Mouse (Mus musculus) hindbrain, embryonic 12.5 days (tissue): ENCODE measurements around the gene Rrp12. TPM values are rescaled to one million over a fixed set of nuclear protein-coding genes. Genes with fewer than 3 reads are reported as not detected.

Source experiments
- ATAC-seq: fragments of 200-750 bp; cut with Nextera tagmentation; 2 replicates; pipeline ENCODE4 v1.8.0; 2017; ENCODE audit warnings: moderate TSS enrichment; ENCODE audit not compliant: low FRiP score
- H3K27ac ChIP-seq: fragments of 300-500 bp; sonication (generic); 2 replicates; pipeline ENCODE4 v1.5.1; 2016; ENCODE audit warnings: mild to moderate bottlenecking
- H3K27me3 ChIP-seq: fragments of 300-500 bp; sonication (generic); 2 replicates; pipeline ENCODE4 v1.6.1; 2016; ENCODE audit warnings: mild to moderate bottlenecking
- H3K36me3 ChIP-seq: fragments of 300-500 bp; sonication (generic); 2 replicates; pipeline ENCODE4 v1.6.1; 2016; ENCODE audit warnings: mild to moderate bottlenecking
- H3K4me1 ChIP-seq: fragments of 300-500 bp; sonication (generic); 2 replicates; pipeline ENCODE4 v1.6.1; 2016
- H3K4me2 ChIP-seq: fragments of 300-500 bp; sonication (generic); replicated peaks from 2 replicates; pipeline ENCODE4 v1.6.1; 2016; ENCODE audit warnings: mild to moderate bottlenecking
- H3K4me3 ChIP-seq: fragments of 300-500 bp; sonication (generic); 2 replicates; pipeline ENCODE4 v1.5.1; 2016; ENCODE audit warnings: mild to moderate bottlenecking
- H3K9ac ChIP-seq: fragments of 300-500 bp; sonication (generic); 2 replicates; pipeline ENCODE4 v1.6.1; 2016; ENCODE audit warnings: mild to moderate bottlenecking, moderate library complexity
- H3K9me3 ChIP-seq: fragments of 300-500 bp; sonication (generic); replicated peaks from 2 replicates; pipeline ENCODE4 v1.6.1; 2016; ENCODE audit warnings: mild to moderate bottlenecking
- WGBS: fragments of 180-500 bp; shearing (Covaris S2); methylation state at CpG from one replicate; pipeline ENCODE4 v1.1.7; 2016; 5-methylcytosine and 5-hydroxymethylcytosine counted together
- polyA plus RNA-seq: library from polyadenylated mRNA; unstranded; fragments of >200 nt; fragmentation: Nextera tagmentation; extraction: Ambion mirVana; gene quantifications from 2 replicates; pipeline ENCODE4 v1.2.1, GENCODE M21; 2016

Gene Rrp12
- polyA plus RNA-seq, 1 experiment from 2014 or later: 20.9 TPM

- peaks cover 22% of the 10 kb centered on the region for H3K4me1 ChIP-seq
- peak; percentile 75 for ATAC-seq
These were observed 65.6 kb downstream of the Rrp12 start for GRCm38 (mm10) chr19:41830106-41831031.

GRCm38 (mm10) chr19:41829381-41830105 lies 66.4 kb downstream of the Rrp12 start, which contains the start of gene Frat1:
Gene Frat1 (plus strand): TSS chr19:41829970.
- WGBS: under 1% methylated on average over 39 of the region's 39 CpGs
- H3K4me3 ChIP-seq: peak within 1 kb of the TSS; percentile 88
- no peaks in the 10 kb centered on the region for H3K36me3 ChIP-seq

More at GRCm38 (mm10) chr19:41830106-41831031, 65.6 kb downstream of the Rrp12 start:
- Histone ChIP-seq H3K9me3 (no peaks in the 10 kb centered on the region), H3K4me3 (peak overlapping the region; percentile 88), H3K9ac (peak overlapping the region; percentile 89), H3K27me3 (peaks cover 21% of the 10 kb centered on the region), H3K36me3 (no peaks in the 10 kb centered on the region), H3K4me2 (peak overlapping the region; percentile 98), H3K27ac (peak overlapping the region; percentile 87)
- WGBS: under 1% methylated on average over 105 of the region's 112 CpGs

GRCm38 (mm10) chr19:41828941-41829340 lies 67.0 kb downstream of the Rrp12 start:
- Histone ChIP-seq H3K4me1 (peaks cover 21% of the 10 kb centered on the region), H3K4me3 (peak overlapping the region; percentile 88), H3K9me3 (no peaks in the 10 kb centered on the region), H3K27me3 (peaks cover 21% of the 10 kb centered on the region), H3K27ac (peak overlapping the region; percentile 87), H3K4me2 (peak overlapping the region; percentile 98), H3K9ac (0 out of 2 replicates have a peak overlapping the region, but pooled peaks have one; percentile 27), H3K36me3 (no peaks in the 10 kb centered on the region)
- ATAC-seq: no peak
- WGBS: 70% methylated on average over 3 of the region's 3 CpGs

More at GRCm38 (mm10) chr19:41829381-41830105, 66.4 kb downstream of the Rrp12 start, which contains the start of gene Frat1:
- H3K27ac ChIP-seq: peak within 1 kb of the TSS; percentile 87
- ATAC-seq: peak; percentile 96
- no peaks in the 10 kb centered on the region for H3K9me3 ChIP-seq
- peaks cover 21% of the 10 kb centered on the region for H3K27me3 ChIP-seq
- H3K4me1 ChIP-seq: peaks cover 21% of the 10 kb centered on the region
- H3K9ac ChIP-seq: peak within 1 kb of the TSS; percentile 89
- peak within 1 kb of the TSS; percentile 98 for H3K4me2 ChIP-seq

GRCm38 (mm10) chr19:41826529-41826928 lies 69.4 kb downstream of the Rrp12 start:
- H3K4me3 ChIP-seq: no peak overlapping the region
- H3K4me2 ChIP-seq: no peak overlapping the region
- no peaks in the 10 kb centered on the region for H3K36me3 ChIP-seq
- 92% methylated on average over 3 of the region's 3 CpGs for WGBS
- H3K27me3 ChIP-seq: peaks cover 1% of the 10 kb centered on the region
- no peak overlapping the region for H3K27ac ChIP-seq
- no peak overlapping the region for H3K9ac ChIP-seq
- no peaks in the 10 kb centered on the region for H3K9me3 ChIP-seq
- no peak for ATAC-seq
- peaks cover 6% of the 10 kb centered on the region for H3K4me1 ChIP-seq

GRCm38 (mm10) chr19:41824950-41825349 lies 71.0 kb downstream of the Rrp12 start:
- Histone ChIP-seq H3K36me3 (no peaks in the 10 kb centered on the region), H3K9ac (no peak overlapping the region), H3K27ac (no peak overlapping the region), H3K9me3 (no peaks in the 10 kb centered on the region), H3K4me2 (no peak overlapping the region), H3K4me1 (0 out of 2 replicates have a peak, but pooled peaks cover 9% of the 10 kb centered on the region), H3K27me3 (peaks cover 4% of the 10 kb centered on the region; the same call in 1 of the 2 replicates), H3K4me3 (no peak overlapping the region)
- WGBS: 88% methylated on average over 5 of the region's 5 CpGs
- ATAC-seq: no peak

- WGBS: 93% methylated on average over 1 of the region's 1 CpGs
- no peak for ATAC-seq
These were observed 73.4 kb downstream of the Rrp12 start for GRCm38 (mm10) chr19:41822589-41822988.

GRCm38 (mm10) chr19:41821436-41821835 lies 74.5 kb downstream of the Rrp12 start:
- no peak overlapping the region for H3K9ac ChIP-seq
- H3K9me3 ChIP-seq: no peaks in the 10 kb centered on the region
- no peak overlapping the region for H3K27ac ChIP-seq
- H3K4me2 ChIP-seq: no peak overlapping the region
- WGBS: 8% methylated on average over 5 of the region's 5 CpGs
- ATAC-seq: no peak
- no peak overlapping the region for H3K4me3 ChIP-seq
- peaks cover 4% of the 10 kb centered on the region; the same call in 1 of the 2 replicates for H3K27me3 ChIP-seq
- 0 out of 2 replicates have a peak, but pooled peaks cover 7% of the 10 kb centered on the region for H3K4me1 ChIP-seq
- no peaks in the 10 kb centered on the region for H3K36me3 ChIP-seq

More at GRCm38 (mm10) chr19:41822589-41822988, 73.4 kb downstream of the Rrp12 start:
- Histone ChIP-seq H3K4me1 (0 out of 2 replicates have a peak, but pooled peaks cover 7% of the 10 kb centered on the region), H3K27ac (no peak overlapping the region), H3K9me3 (no peaks in the 10 kb centered on the region), H3K4me3 (no peak overlapping the region), H3K27me3 (peaks cover 4% of the 10 kb centered on the region; the same call in 1 of the 2 replicates), H3K4me2 (no peak overlapping the region), H3K9ac (no peak overlapping the region), H3K36me3 (no peaks in the 10 kb centered on the region)

GRCm38 (mm10) chr19:41818749-41819148 lies 77.2 kb downstream of the Rrp12 start:
- 86% methylated on average over 4 of the region's 4 CpGs for WGBS
- H3K4me2 ChIP-seq: no peak overlapping the region
- peaks cover 4% of the 10 kb centered on the region; the same call in 1 of the 2 replicates for H3K27me3 ChIP-seq
- no peak overlapping the region for H3K27ac ChIP-seq
- H3K9ac ChIP-seq: no peak overlapping the region
- H3K9me3 ChIP-seq: no peaks in the 10 kb centered on the region
- H3K4me1 ChIP-seq: 0 out of 2 replicates have a peak, but pooled peaks cover 7% of the 10 kb centered on the region
- no peak for ATAC-seq
- no peaks in the 10 kb centered on the region for H3K36me3 ChIP-seq
- no peak overlapping the region for H3K4me3 ChIP-seq

GRCm38 (mm10) chr19:41817325-41817724 lies 78.6 kb downstream of the Rrp12 start:
- Histone ChIP-seq H3K4me3 (no peak overlapping the region), H3K4me1 (0 out of 2 replicates have a peak, but pooled peaks cover 7% of the 10 kb centered on the region), H3K9me3 (no peaks in the 10 kb centered on the region), H3K27me3 (peaks cover 4% of the 10 kb centered on the region; the same call in 1 of the 2 replicates), H3K4me2 (no peak overlapping the region), H3K9ac (no peak overlapping the region), H3K27ac (peak overlapping the region; percentile 55; the same call in 1 of the 2 replicates), H3K36me3 (no peaks in the 10 kb centered on the region)
- no peak for ATAC-seq
- 58% methylated on average over 10 of the region's 10 CpGs for WGBS

GRCm38 (mm10) chr19:41816915-41817314 lies 79.1 kb downstream of the Rrp12 start:
- Histone ChIP-seq H3K36me3 (no peaks in the 10 kb centered on the region), H3K4me3 (no peak overlapping the region), H3K9ac (no peak overlapping the region), H3K9me3 (no peaks in the 10 kb centered on the region), H3K4me2 (no peak overlapping the region), H3K27me3 (peaks cover 4% of the 10 kb centered on the region; the same call in 1 of the 2 replicates), H3K4me1 (0 out of 2 replicates have a peak, but pooled peaks cover 7% of the 10 kb centered on the region), H3K27ac (peak overlapping the region; percentile 55; the same call in 1 of the 2 replicates)
- WGBS: 66% methylated on average over 5 of the region's 5 CpGs
- no peak for ATAC-seq

- H3K36me3 ChIP-seq: no peaks in the 10 kb centered on the region
- no peak for ATAC-seq
- H3K27me3 ChIP-seq: peaks cover 3% of the 10 kb centered on the region; the same call in 1 of the 2 replicates
- H3K4me1 ChIP-seq: 0 out of 2 replicates have a peak, but pooled peaks cover 5% of the 10 kb centered on the region
- no peak overlapping the region for H3K4me3 ChIP-seq
- H3K27ac ChIP-seq: no peak overlapping the region
- no peak overlapping the region for H3K9ac ChIP-seq
- H3K4me2 ChIP-seq: no peak overlapping the region
- 69% methylated on average over 5 of the region's 5 CpGs for WGBS
- H3K9me3 ChIP-seq: no peaks in the 10 kb centered on the region
These were observed 79.6 kb downstream of the Rrp12 start for GRCm38 (mm10) chr19:41816410-41816809.
